Comparison of ENCODE assay signal across 19 mouse cellular contexts in genomic region chr5:90473902-90474301, GRCm38 (mm10). TPM values are rescaled to one million over a fixed set of nuclear protein-coding genes. Genes with fewer than 3 reads are reported as not detected.
DNase-seq lines count a peak whose midpoint lies in the region; ATAC-seq lines count a peak whose summit lies in the region.
"Had no signal": no experiment of that assay in that cellular context is flagged by ENCODE, and none has a peak within 500 bp of the region (broad histone marks: within the 10 kb centered on the region; RNA-seq: fewer than 3 reads in every experiment).

No protein-coding gene starts in this region.

- no peaks in the 10 kb centered on the region for H3K4me1 ChIP-seq in midbrain, embryonic 11.5 days (ENCODE audit: control insufficient read depth, insufficient read depth, low read length)
- no peaks in the 10 kb centered on the region for H3K4me1 ChIP-seq in midbrain, embryonic 10.5 days
- H3K4me1 ChIP-seq in liver, embryonic 12.5 days = no peaks in the 10 kb centered on the region
- no peaks in the 10 kb centered on the region for H3K4me1 ChIP-seq in hindbrain, embryonic 14.5 days (replicated peaks; ENCODE audit: control insufficient read depth, insufficient read depth, low read length)
- H3K4me1 ChIP-seq: embryonic facial prominence, embryonic 10.5 days; embryonic facial prominence, embryonic 12.5 days; forebrain, embryonic 13.5 days; forebrain, embryonic 15.5 days had no signal

- H3K4me3 ChIP-seq in midbrain, embryonic 11.5 days (ENCODE audit: low read depth, low read length) = no peak overlapping the region
- H3K4me3 ChIP-seq in midbrain, embryonic 10.5 days = no peak overlapping the region
- H3K4me3 ChIP-seq in liver, embryonic 12.5 days = no peak overlapping the region
- no peak overlapping the region for H3K4me3 ChIP-seq in hindbrain, embryonic 14.5 days (replicated peaks; ENCODE audit: low read length)
- H3K4me3 ChIP-seq: embryonic facial prominence, embryonic 10.5 days; embryonic facial prominence, embryonic 12.5 days; forebrain, embryonic 13.5 days; forebrain, embryonic 15.5 days had no signal

- H3K4me2 ChIP-seq in midbrain, embryonic 11.5 days = no peak overlapping the region
- no peak overlapping the region for H3K4me2 ChIP-seq in liver, embryonic 12.5 days
- H3K4me2 ChIP-seq in hindbrain, embryonic 14.5 days (replicated peaks) = no peak overlapping the region
- H3K4me2 ChIP-seq: embryonic facial prominence, embryonic 12.5 days; forebrain, embryonic 13.5 days; forebrain, embryonic 15.5 days had no signal

- H3K9ac ChIP-seq in midbrain, embryonic 11.5 days (ENCODE audit: low read length) = no peak overlapping the region
- H3K9ac ChIP-seq in liver, embryonic 12.5 days = no peak overlapping the region
- H3K9ac ChIP-seq in hindbrain, embryonic 14.5 days = no peak overlapping the region
- H3K9ac ChIP-seq: embryonic facial prominence, embryonic 12.5 days; forebrain, embryonic 13.5 days; forebrain, embryonic 15.5 days; forebrain, postnatal 0 days had no signal

- WGBS in midbrain, embryonic 11.5 days = 81% methylated on average over 4 of the region's 4 CpGs
- 88% methylated on average over 4 of the region's 4 CpGs for WGBS in midbrain, embryonic 10.5 days
- 66% methylated on average over 3 of the region's 4 CpGs for WGBS in liver, embryonic 12.5 days (ENCODE audit: insufficient replicate concordance)
- 93% methylated on average over 4 of the region's 4 CpGs for WGBS in hindbrain, embryonic 14.5 days

- no peak overlapping the region for H3K27ac ChIP-seq in midbrain, embryonic 11.5 days (ENCODE audit: low read depth, low read length)
- no peak overlapping the region for H3K27ac ChIP-seq in midbrain, embryonic 10.5 days (replicated peaks)
- no peak overlapping the region for H3K27ac ChIP-seq in liver, embryonic 12.5 days
- no peak overlapping the region for H3K27ac ChIP-seq in hindbrain, embryonic 14.5 days
- H3K27ac ChIP-seq: embryonic facial prominence, embryonic 10.5 days; embryonic facial prominence, embryonic 12.5 days; forebrain, embryonic 13.5 days; forebrain, embryonic 15.5 days had no signal

- no peaks in the 10 kb centered on the region for H3K27me3 ChIP-seq in midbrain, embryonic 11.5 days (ENCODE audit: control insufficient read depth, insufficient read depth, low read length)
- H3K27me3 ChIP-seq in midbrain, embryonic 10.5 days (ENCODE audit: low read depth, poor library complexity, severe bottlenecking) = no peaks in the 10 kb centered on the region
- no peaks in the 10 kb centered on the region for H3K27me3 ChIP-seq in liver, embryonic 12.5 days (replicated peaks)
- H3K27me3 ChIP-seq in hindbrain, embryonic 14.5 days (ENCODE audit: control insufficient read depth, insufficient read depth, low read length) = no peaks in the 10 kb centered on the region
- H3K27me3 ChIP-seq: embryonic facial prominence, embryonic 12.5 days; forebrain, embryonic 13.5 days; forebrain, embryonic 15.5 days had no signal

- peaks cover 2% of the 10 kb centered on the region; the same call in 1 of the 2 replicates for H3K36me3 ChIP-seq in midbrain, embryonic 11.5 days (ENCODE audit: control insufficient read depth, insufficient read depth, low read length)
- no peaks in the 10 kb centered on the region for H3K36me3 ChIP-seq in midbrain, embryonic 10.5 days
- no peaks in the 10 kb centered on the region for H3K36me3 ChIP-seq in liver, embryonic 12.5 days
- H3K36me3 ChIP-seq in hindbrain, embryonic 14.5 days (replicated peaks; ENCODE audit: control insufficient read depth, insufficient read depth) = no peaks in the 10 kb centered on the region
- H3K36me3 ChIP-seq: embryonic facial prominence, embryonic 10.5 days; embryonic facial prominence, embryonic 12.5 days; forebrain, embryonic 15.5 days had no signal

- peak; percentile 81 for DNase-seq in midbrain, embryonic 11.5 days (ENCODE audit: low spot score, missing footprints)
- DNase-seq in midbrain, embryonic 10.5 days (ENCODE audit: low spot score) = no peak
- no peak for DNase-seq in spleen, adult 12 weeks (ENCODE audit: low spot score)
- no peak for DNase-seq in hindbrain, embryonic 14.5 days (ENCODE audit: low spot score)
- DNase-seq: cerebellum, adult 11-12 months; cerebellum, adult 2 months; cerebellum, adult 9-10 months; cerebellum, postnatal 10 days; cerebellum, postnatal 25 days; forebrain, postnatal 0 days had no signal

- no peak for ATAC-seq in midbrain, embryonic 11.5 days (ENCODE audit: low FRiP score)
- ATAC-seq in liver, embryonic 12.5 days = 0 out of 2 replicates have a peak, but pooled peaks have one; percentile 9
- no peak for ATAC-seq in hindbrain, embryonic 14.5 days (ENCODE audit: low FRiP score)
- ATAC-seq: forebrain, embryonic 13.5 days; forebrain, embryonic 15.5 days; forebrain, postnatal 0 days had no signal

- no peaks in the 10 kb centered on the region for H3K9me3 ChIP-seq in midbrain, embryonic 11.5 days (ENCODE audit: control insufficient read depth, low read length)
- no peaks in the 10 kb centered on the region for H3K9me3 ChIP-seq in midbrain, embryonic 10.5 days (replicated peaks)
- no peaks in the 10 kb centered on the region for H3K9me3 ChIP-seq in liver, embryonic 12.5 days (replicated peaks)
- H3K9me3 ChIP-seq in hindbrain, embryonic 14.5 days (ENCODE audit: control insufficient read depth, low read length) = no peaks in the 10 kb centered on the region
- H3K9me3 ChIP-seq: embryonic facial prominence, embryonic 10.5 days; embryonic facial prominence, embryonic 12.5 days; forebrain, embryonic 13.5 days; forebrain, embryonic 15.5 days had no signal

RNA-seq across cellular contexts. Expression of gene Alb, which starts 13.2 kb away (rescaled TPM):
- polyA plus RNA-seq in midbrain, embryonic 11.5 days (2014; fragmentation: Nextera tagmentation; extraction: Ambion mirVana) = not detected in 2 replicates
- not detected in 2 replicates for polyA plus RNA-seq in midbrain, embryonic 10.5 days (2016; fragmentation: Nextera tagmentation; extraction: Ambion mirVana)
- polyA plus RNA-seq in liver, embryonic 12.5 days (2016; fragmentation: Nextera tagmentation; extraction: Ambion mirVana) = 1,037 and 1,058 TPM in 2 replicates
- not detected in 2 replicates for polyA plus RNA-seq in hindbrain, embryonic 14.5 days (2014; fragmentation: Nextera tagmentation; extraction: Ambion mirVana)
- polyA plus RNA-seq: C2C12; embryonic facial prominence, embryonic 10.5 days; forebrain, embryonic 11.5 days; forebrain, embryonic 13.5 days; forebrain, embryonic 15.5 days; forebrain, postnatal 0 days had no signal

RNA-seq across cellular contexts. Expression of gene Afp, which starts 16.6 kb away (rescaled TPM):
- polyA plus RNA-seq in midbrain, embryonic 11.5 days (2014; fragmentation: Nextera tagmentation; extraction: Ambion mirVana) = not detected in 2 replicates
- polyA plus RNA-seq in midbrain, embryonic 10.5 days (2016; fragmentation: Nextera tagmentation; extraction: Ambion mirVana) = 0.16 TPM in 1 of 2 replicates, not detected in the other
- polyA plus RNA-seq in liver, embryonic 12.5 days (2016; fragmentation: Nextera tagmentation; extraction: Ambion mirVana) = 6,058 and 6,260 TPM in 2 replicates
- 0.09 and 0.33 TPM in 2 replicates for polyA plus RNA-seq in hindbrain, embryonic 14.5 days (2014; fragmentation: Nextera tagmentation; extraction: Ambion mirVana)
- polyA plus RNA-seq: forebrain, embryonic 15.5 days had no signal

RNA-seq across cellular contexts. Expression of gene Afm, which starts 44.8 kb away (rescaled TPM):
- polyA plus RNA-seq in midbrain, embryonic 11.5 days (2014; fragmentation: Nextera tagmentation; extraction: Ambion mirVana) = not detected in 2 replicates
- polyA plus RNA-seq in midbrain, embryonic 10.5 days (2016; fragmentation: Nextera tagmentation; extraction: Ambion mirVana) = not detected in 2 replicates
- polyA plus RNA-seq in liver, embryonic 12.5 days (2016; fragmentation: Nextera tagmentation; extraction: Ambion mirVana) = 8.1 and 9.2 TPM in 2 replicates
- polyA plus RNA-seq in hindbrain, embryonic 14.5 days (2014; fragmentation: Nextera tagmentation; extraction: Ambion mirVana) = not detected in 2 replicates
- polyA plus RNA-seq: C2C12; cerebellum, adult 2 months; cortical plate, adult 2 months; embryonic facial prominence, embryonic 10.5 days; embryonic facial prominence, embryonic 12.5 days; embryonic facial prominence, embryonic 14.5 days; forebrain, embryonic 11.5 days; forebrain, embryonic 13.5 days; forebrain, embryonic 15.5 days; forebrain, postnatal 0 days had no signal

Comparison
In these comparisons a context has a peak if more than half of its experiments do, and no peak if none do; other contexts are left out.
1. RNA of gene Alb, which starts 13.2 kb away (polyA plus RNA-seq): 1,037 to 1,058 TPM in liver, embryonic 12.5 days; not detected in midbrain, embryonic 11.5 days, not detected in midbrain, embryonic 10.5 days and not detected in hindbrain, embryonic 14.5 days; every median in the first group is over 1,000 times any median in the second.
2. RNA of gene Afp, which starts 16.6 kb away (polyA plus RNA-seq): 6,058 to 6,260 TPM in liver, embryonic 12.5 days; 0.09 to 0.33 TPM in hindbrain, embryonic 14.5 days, 0.16 TPM in midbrain, embryonic 10.5 days and not detected in midbrain, embryonic 11.5 days; every median in the first group is over 1,000 times any median in the second.